Mouse (Mus musculus): ENCODE results near the gene Crybb1. TPM values are rescaled to one million over a fixed set of nuclear protein-coding genes. Genes with fewer than 3 reads are reported as not detected.

Gene Crybb1
- total and polyA plus RNA-seq, 3 experiments: not detected

GRCm38 (mm10) chr5:112228240-112229076, 27.2 kb upstream of the Crybb1 start:
- Histone ChIP-seq H3K36me3 (replicated peaks) (no peaks in the 10 kb centered on the region), H3K27me3 (ENCODE audit: insufficient read depth, low read length) (peaks cover 5% of the 10 kb centered on the region), H3K4me3 (ENCODE audit: low read depth, low read length) (no peak overlapping the region), H3K9me3 (replicated peaks) (peaks cover 14% of the 10 kb centered on the region), H3K4me1 (ENCODE audit: insufficient read depth, low read depth, low read length) (no peaks in the 10 kb centered on the region)
- TF ChIP-seq GATA2 (IDR thresholded peaks at IDR 0.05; ENCODE audit: borderline replicate concordance, low read depth, low read length) (no peak), CTCF (IDR thresholded peaks at IDR 0.05; ENCODE audit: low read depth, low read length) (no peak), GATA1 (IDR thresholded peaks at IDR 0.05; ENCODE audit: borderline replicate concordance, low read length) (no peak), TAL1 (conservative IDR thresholded peaks at IDR 0.05; ENCODE audit: low read depth, low read length) (no peak), POLR2AphosphoS5 (IDR thresholded peaks at IDR 0.05; ENCODE audit: insufficient replicate concordance, low read depth, low read length) (no peak)
- DNase-seq (ENCODE audit: low spot score) (no peak), ATAC-seq (ENCODE audit: extremely low read depth, insufficient number of reproducible peaks, low FRiP score, poor library complexity, severe bottlenecking) (no peak)

- TF ChIP-seq POLR2AphosphoS5 (IDR thresholded peaks at IDR 0.05; ENCODE audit: insufficient replicate concordance, low read depth, low read length): no peak
- peaks cover 17% of the 10 kb centered on the region for H3K4me1 ChIP-seq (ENCODE audit: insufficient read depth, low read depth, low read length)
- ATAC-seq (ENCODE audit: extremely low read depth, insufficient number of reproducible peaks, low FRiP score, poor library complexity, severe bottlenecking): no peak
- no peak for DNase-seq (ENCODE audit: low spot score)
- H3K9me3 ChIP-seq (replicated peaks): peaks cover 4% of the 10 kb centered on the region; the same call in 1 of the 2 replicates
- no peak overlapping the region for H3K4me3 ChIP-seq (ENCODE audit: low read depth, low read length)
- no peaks in the 10 kb centered on the region for H3K36me3 ChIP-seq (replicated peaks)
- H3K27me3 ChIP-seq (ENCODE audit: insufficient read depth, low read length): peaks cover 26% of the 10 kb centered on the region
Measured at GRCm38 (mm10) chr5:112235806-112236205, 19.8 kb upstream of the Crybb1 start.

GRCm38 (mm10) chr5:112236631-112237030, 19.0 kb upstream of the Crybb1 start:
- Histone ChIP-seq H3K27me3 (ENCODE audit: insufficient read depth, low read length) (peaks cover 26% of the 10 kb centered on the region), H3K9me3 (replicated peaks) (peaks cover 4% of the 10 kb centered on the region; the same call in 1 of the 2 replicates), H3K36me3 (replicated peaks) (no peaks in the 10 kb centered on the region), H3K4me3 (ENCODE audit: low read depth, low read length) (no peak overlapping the region), H3K4me1 (ENCODE audit: insufficient read depth, low read depth, low read length) (peaks cover 26% of the 10 kb centered on the region)
- DNase-seq (ENCODE audit: low spot score) (no peak), ATAC-seq (ENCODE audit: extremely low read depth, insufficient number of reproducible peaks, low FRiP score, poor library complexity, severe bottlenecking) (no peak)
- TF ChIP-seq GATA2 (IDR thresholded peaks at IDR 0.05; ENCODE audit: borderline replicate concordance, low read depth, low read length) (no peak), CTCF (IDR thresholded peaks at IDR 0.05; ENCODE audit: low read depth, low read length) (no peak), GATA1 (IDR thresholded peaks at IDR 0.05; ENCODE audit: borderline replicate concordance, low read length) (no peak), POLR2AphosphoS5 (IDR thresholded peaks at IDR 0.05; ENCODE audit: insufficient replicate concordance, low read depth, low read length) (no peak), TAL1 (conservative IDR thresholded peaks at IDR 0.05; ENCODE audit: low read depth, low read length) (no peak)

- DNase-seq (ENCODE audit: low spot score) (no peak), ATAC-seq (ENCODE audit: extremely low read depth, insufficient number of reproducible peaks, low FRiP score, poor library complexity, severe bottlenecking) (no peak)
- no peaks in the 10 kb centered on the region for H3K36me3 ChIP-seq (replicated peaks)
- peaks cover 8% of the 10 kb centered on the region for H3K9me3 ChIP-seq (replicated peaks)
- H3K4me3 ChIP-seq (ENCODE audit: low read depth, low read length): no peak overlapping the region
- TF ChIP-seq TAL1 (conservative IDR thresholded peaks at IDR 0.05; ENCODE audit: low read depth, low read length) (no peak), GATA1 (IDR thresholded peaks at IDR 0.05; ENCODE audit: borderline replicate concordance, low read length) (no peak), CTCF (IDR thresholded peaks at IDR 0.05; ENCODE audit: low read depth, low read length) (no peak), POLR2AphosphoS5 (IDR thresholded peaks at IDR 0.05; ENCODE audit: insufficient replicate concordance, low read depth, low read length) (no peak), GATA2 (IDR thresholded peaks at IDR 0.05; ENCODE audit: borderline replicate concordance, low read depth, low read length) (no peak)
- H3K4me1 ChIP-seq (ENCODE audit: insufficient read depth, low read depth, low read length): peaks cover 34% of the 10 kb centered on the region
- H3K27me3 ChIP-seq (ENCODE audit: insufficient read depth, low read length): peaks cover 26% of the 10 kb centered on the region
Measured at GRCm38 (mm10) chr5:112237439-112237838, 18.2 kb upstream of the Crybb1 start.

GRCm38 (mm10) chr5:112237866-112238570, 17.6 kb upstream of the Crybb1 start:
- peaks cover 14% of the 10 kb centered on the region for H3K9me3 ChIP-seq (replicated peaks)
- no peak overlapping the region for H3K4me3 ChIP-seq (ENCODE audit: low read depth, low read length)
- H3K36me3 ChIP-seq (replicated peaks): peaks cover under 1% of the 10 kb centered on the region
- DNase-seq (ENCODE audit: low spot score): no peak
- ATAC-seq (ENCODE audit: extremely low read depth, insufficient number of reproducible peaks, low FRiP score, poor library complexity, severe bottlenecking): no peak
- TF ChIP-seq POLR2AphosphoS5 (IDR thresholded peaks at IDR 0.05; ENCODE audit: insufficient replicate concordance, low read depth, low read length) (no peak), TAL1 (conservative IDR thresholded peaks at IDR 0.05; ENCODE audit: low read depth, low read length) (no peak)
- H3K27me3 ChIP-seq (ENCODE audit: insufficient read depth, low read length): peaks cover 26% of the 10 kb centered on the region
- peaks cover 40% of the 10 kb centered on the region for H3K4me1 ChIP-seq (ENCODE audit: insufficient read depth, low read depth, low read length)

- no peak for DNase-seq (ENCODE audit: low spot score)
- H3K4me3 ChIP-seq (ENCODE audit: low read depth, low read length): 0 out of 2 replicates have a peak overlapping the region, but pooled peaks have one; percentile 16
- no peak for ATAC-seq (ENCODE audit: extremely low read depth, insufficient number of reproducible peaks, low FRiP score, poor library complexity, severe bottlenecking)
- H3K4me1 ChIP-seq (ENCODE audit: insufficient read depth, low read depth, low read length): peaks cover 48% of the 10 kb centered on the region
- peaks cover 2% of the 10 kb centered on the region for H3K36me3 ChIP-seq (replicated peaks)
- no peak for TF ChIP-seq GATA2 (IDR thresholded peaks at IDR 0.05; ENCODE audit: borderline replicate concordance, low read depth, low read length)
- no peak for TF ChIP-seq CTCF (IDR thresholded peaks at IDR 0.05; ENCODE audit: low read depth, low read length)
- no peak for TF ChIP-seq GATA1 (IDR thresholded peaks at IDR 0.05; ENCODE audit: borderline replicate concordance, low read length)
- no peak for TF ChIP-seq TAL1 (conservative IDR thresholded peaks at IDR 0.05; ENCODE audit: low read depth, low read length)
- no peak for TF ChIP-seq POLR2AphosphoS5 (IDR thresholded peaks at IDR 0.05; ENCODE audit: insufficient replicate concordance, low read depth, low read length)
- H3K9me3 ChIP-seq (replicated peaks): peaks cover 17% of the 10 kb centered on the region
- peaks cover 26% of the 10 kb centered on the region for H3K27me3 ChIP-seq (ENCODE audit: insufficient read depth, low read length)
Measured at GRCm38 (mm10) chr5:112238781-112239482, 16.7 kb upstream of the Crybb1 start.

Measured in G1E (cell line).